Comparison of ENCODE assay signal across 8 mouse cellular contexts in the genomic region with DNA sequence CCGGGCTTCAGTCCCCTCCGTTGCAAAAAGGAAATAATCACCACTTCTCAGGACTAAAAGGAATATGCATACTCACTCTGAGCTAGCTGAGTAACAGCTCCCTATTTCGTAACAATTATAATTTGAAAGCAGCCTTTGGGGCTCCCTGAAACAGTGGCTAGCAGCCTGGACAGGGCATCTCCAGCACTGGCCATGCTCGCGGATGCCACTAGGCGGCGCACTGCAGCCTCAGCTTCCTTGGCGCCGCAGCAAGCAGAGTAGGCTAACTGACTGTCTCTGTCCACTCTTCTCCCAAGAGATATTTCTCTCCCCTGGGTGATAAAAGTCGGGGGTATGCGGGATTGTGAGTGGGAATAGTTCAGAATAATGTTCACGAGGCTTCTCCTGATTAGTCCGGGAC. TPM values are rescaled to one million over a fixed set of nuclear protein-coding genes. Genes with fewer than 3 reads are reported as not detected.
DNase-seq lines count a peak whose midpoint lies in the region; ATAC-seq lines count a peak whose summit lies in the region.

No protein-coding gene starts in this region.

- no peak overlapping the region for H3K4me2 ChIP-seq in midbrain, embryonic 11.5 days
- no peak overlapping the region for H3K4me2 ChIP-seq in midbrain, embryonic 15.5 days

- peaks cover 49% of the 10 kb centered on the region for H3K27me3 ChIP-seq in midbrain, embryonic 11.5 days (ENCODE audit: control insufficient read depth, insufficient read depth, low read length)
- H3K27me3 ChIP-seq in midbrain, embryonic 15.5 days (replicated peaks), result peaks cover 38% of the 10 kb centered on the region
- peaks cover 43% of the 10 kb centered on the region for H3K27me3 ChIP-seq in limb, embryonic 10.5 days (ENCODE audit: low read depth, poor library complexity, severe bottlenecking)

- no peaks in the 10 kb centered on the region for H3K36me3 ChIP-seq in midbrain, embryonic 11.5 days (ENCODE audit: control insufficient read depth, insufficient read depth, low read length)
- H3K36me3 ChIP-seq in midbrain, embryonic 15.5 days (replicated peaks), result no peaks in the 10 kb centered on the region
- no peaks in the 10 kb centered on the region for H3K36me3 ChIP-seq in limb, embryonic 10.5 days

- DNase-seq in midbrain, embryonic 11.5 days (ENCODE audit: low spot score, missing footprints), result peak; percentile 99
- peak; percentile 83 to 91 for DNase-seq in cerebellum, postnatal 4 days (ENCODE audit: low spot score in 2 of 2)
- peak; percentile 87 to 92 for DNase-seq in heart, postnatal 14 days
- DNase-seq in limb, embryonic 10.5 days (ENCODE audit: low spot score), result peak; percentile 86
- peak; percentile 73 for DNase-seq in retina, postnatal 1 day
- peak; percentile 84 for DNase-seq in urinary bladder, postnatal 25 days (ENCODE audit: low spot score)

- H3K27ac ChIP-seq in midbrain, embryonic 11.5 days (ENCODE audit: low read depth, low read length), result no peak overlapping the region
- H3K27ac ChIP-seq in midbrain, embryonic 15.5 days, result no peak overlapping the region
- H3K27ac ChIP-seq in limb, embryonic 10.5 days, result no peak overlapping the region

- no peaks in the 10 kb centered on the region for H3K9me3 ChIP-seq in midbrain, embryonic 11.5 days (ENCODE audit: control insufficient read depth, low read length)
- H3K9me3 ChIP-seq in midbrain, embryonic 15.5 days, result no peaks in the 10 kb centered on the region
- no peaks in the 10 kb centered on the region for H3K9me3 ChIP-seq in limb, embryonic 10.5 days (replicated peaks)

- no peak overlapping the region for H3K9ac ChIP-seq in midbrain, embryonic 11.5 days (ENCODE audit: low read length)
- H3K9ac ChIP-seq in midbrain, embryonic 15.5 days, result no peak overlapping the region

- WGBS in midbrain, embryonic 11.5 days, result 3% methylated on average over 13 of the region's 13 CpGs
- WGBS in midbrain, embryonic 15.5 days, result 4% methylated on average over 13 of the region's 13 CpGs
- 4% methylated on average over 13 of the region's 13 CpGs for WGBS in limb, embryonic 10.5 days

- no peak overlapping the region for H3K4me3 ChIP-seq in midbrain, embryonic 11.5 days (ENCODE audit: low read depth, low read length)
- H3K4me3 ChIP-seq in midbrain, embryonic 15.5 days, result no peak overlapping the region
- H3K4me3 ChIP-seq in limb, embryonic 10.5 days, result no peak overlapping the region

- H3K4me1 ChIP-seq in midbrain, embryonic 11.5 days (ENCODE audit: control insufficient read depth, insufficient read depth, low read length), result peaks cover 8% of the 10 kb centered on the region
- peaks cover 19% of the 10 kb centered on the region for H3K4me1 ChIP-seq in midbrain, embryonic 15.5 days
- peaks cover 18% of the 10 kb centered on the region for H3K4me1 ChIP-seq in limb, embryonic 10.5 days

- no peak for ATAC-seq in midbrain, embryonic 11.5 days (ENCODE audit: low FRiP score)
- ATAC-seq in midbrain, embryonic 15.5 days (replicated peaks), result no peak
- ATAC-seq in activated CD4-positive, CD25-positive, alpha-beta regulatory T cell, adult 4 months, result peak; percentile 41

- intact Hi-C loops in heart, postnatal 14 days (cut with DNase I), result loop anchor here (1.0 to 2.0 kb wide), 3 partner anchors 54 to 218 kb away; no protein-coding TSS in a partner anchor

RNA-seq across cellular contexts. Expression of gene Unc5b, which starts 3.6 kb away (rescaled TPM):
- polyA plus RNA-seq in midbrain, embryonic 11.5 days (2014; fragmentation: Nextera tagmentation; extraction: Ambion mirVana), result 2.8 and 3.5 TPM in 2 replicates
- 2.8 and 2.9 TPM in 2 replicates for polyA plus RNA-seq in midbrain, embryonic 15.5 days (2015; fragmentation: Nextera tagmentation; extraction: Ambion mirVana)
- polyA plus RNA-seq in activated CD4-positive, CD25-positive, alpha-beta regulatory T cell, adult 4 months (2017; shearing (Covaris generic)), result not detected
- 10 to 100 TPM; 24.0 to 25.1 TPM for total RNA-seq in heart, postnatal 14 days (2021)
- 10.2 and 11.8 TPM in 2 replicates for polyA plus RNA-seq in limb, embryonic 10.5 days (2016; fragmentation: Nextera tagmentation; extraction: Ambion mirVana)
